Mouse (Mus musculus) midbrain, embryonic 16.5 days (tissue): ENCODE results near the gene Ggact. TPM values are rescaled to one million over a fixed set of nuclear protein-coding genes. Genes with fewer than 3 reads are reported as not detected.

Experiments
- ATAC-seq: fragments of 200-750 bp; cut with Nextera tagmentation; 2 replicates; pipeline ENCODE4 v1.8.0; 2017; ENCODE audit warnings: moderate TSS enrichment
- H3K27ac ChIP-seq: fragments of 300-500 bp; sonication (generic); 2 replicates; pipeline ENCODE4 v1.5.1; 2014; ENCODE audit warnings: mild to moderate bottlenecking, low read length, mixed read lengths
- H3K27me3 ChIP-seq: fragments of 300-500 bp; sonication (generic); 2 replicates; pipeline ENCODE4 v1.6.1; 2014; ENCODE audit warnings: low read depth, low read length, mixed read lengths; ENCODE audit not compliant: control insufficient read depth, insufficient read depth
- H3K36me3 ChIP-seq: fragments of 300-500 bp; sonication (generic); 2 replicates; pipeline ENCODE4 v1.6.1; 2014; ENCODE audit warnings: mild to moderate bottlenecking, low read length, moderate library complexity, mixed read lengths; ENCODE audit not compliant: control insufficient read depth, insufficient read depth
- H3K4me1 ChIP-seq: fragments of 300-500 bp; sonication (generic); 2 replicates; pipeline ENCODE4 v1.6.1; 2014; ENCODE audit warnings: mild to moderate bottlenecking, low read length, mixed read lengths; ENCODE audit not compliant: control insufficient read depth, insufficient read depth
- H3K4me2 ChIP-seq: fragments of 300-500 bp; sonication (generic); 2 replicates; pipeline ENCODE4 v1.6.1; 2014; ENCODE audit warnings: mild to moderate bottlenecking, low read length, mixed read lengths
- H3K4me3 ChIP-seq: fragments of 300-500 bp; sonication (generic); 2 replicates; pipeline ENCODE4 v1.5.1; 2014; ENCODE audit warnings: low read depth, mild to moderate bottlenecking, low read length, moderate library complexity, mixed read lengths
- H3K9ac ChIP-seq: fragments of 300-500 bp; sonication (generic); 2 replicates; pipeline ENCODE4 v1.6.1; 2014; ENCODE audit warnings: low read depth, low read length, mixed read lengths
- H3K9me3 ChIP-seq: fragments of 300-500 bp; sonication (generic); replicated peaks from 2 replicates; pipeline ENCODE4 v1.6.1; 2014; ENCODE audit warnings: mild to moderate bottlenecking, low read length, mixed read lengths; ENCODE audit not compliant: control insufficient read depth, poor library complexity, severe bottlenecking
- WGBS: fragments of 180-500 bp; shearing (Covaris S2); extraction: QIAGEN DNeasy Blood & Tissue Kit; methylation state at CpG from one replicate; pipeline ENCODE4 v1.1.7; 2014; 5-methylcytosine and 5-hydroxymethylcytosine counted together
- polyA plus RNA-seq: library from polyadenylated mRNA; unstranded; fragments of >200 nt; fragmentation: Nextera tagmentation; extraction: Ambion mirVana; gene quantifications from 2 replicates; pipeline ENCODE4 v1.2.1, GENCODE M21; 2015

The Ggact gene
- polyA plus RNA-seq, 1 experiment from 2014 or later = 8.7 TPM

GRCm38 (mm10) chr14:122869831-122870230, 43.7 kb downstream of the Ggact start:
- H3K27me3 ChIP-seq = no peaks in the 10 kb centered on the region
- peaks cover 7% of the 10 kb centered on the region for H3K4me1 ChIP-seq
- H3K36me3 ChIP-seq = no peaks in the 10 kb centered on the region
- H3K27ac ChIP-seq = no peak overlapping the region
- H3K9ac ChIP-seq = no peak overlapping the region
- ATAC-seq = no peak
- H3K4me3 ChIP-seq = no peak overlapping the region
- no peak overlapping the region for H3K4me2 ChIP-seq
- 82% methylated on average over 6 of the region's 6 CpGs for WGBS
- no peaks in the 10 kb centered on the region for H3K9me3 ChIP-seq

- WGBS = 80% methylated on average over 4 of the region's 4 CpGs
- Histone ChIP-seq H3K9ac (no peak overlapping the region), H3K4me1 (peaks cover 7% of the 10 kb centered on the region), H3K9me3 (no peaks in the 10 kb centered on the region), H3K4me3 (no peak overlapping the region), H3K27me3 (no peaks in the 10 kb centered on the region), H3K27ac (no peak overlapping the region), H3K4me2 (no peak overlapping the region), H3K36me3 (no peaks in the 10 kb centered on the region)
- 0 out of 2 replicates have a peak, but pooled peaks have one; percentile 17 for ATAC-seq
These were observed 45.8 kb downstream of the Ggact start for GRCm38 (mm10) chr14:122867531-122868285.

- ATAC-seq = no peak
- no peak overlapping the region for H3K27ac ChIP-seq
These were observed 48.0 kb downstream of the Ggact start for GRCm38 (mm10) chr14:122865462-122866129.

GRCm38 (mm10) chr14:122862623-122863022, 50.9 kb downstream of the Ggact start:
- Histone ChIP-seq H3K4me3 (no peak overlapping the region), H3K4me1 (no peaks in the 10 kb centered on the region), H3K9ac (no peak overlapping the region), H3K27ac (no peak overlapping the region), H3K36me3 (no peaks in the 10 kb centered on the region), H3K27me3 (no peaks in the 10 kb centered on the region), H3K4me2 (no peak overlapping the region), H3K9me3 (no peaks in the 10 kb centered on the region)
- WGBS = 47% methylated on average over 4 of the region's 4 CpGs
- no peak for ATAC-seq

More at GRCm38 (mm10) chr14:122865462-122866129, 48.0 kb downstream of the Ggact start:
- Histone ChIP-seq H3K4me1 (no peaks in the 10 kb centered on the region; the same call in 1 of the 2 replicates), H3K4me3 (no peak overlapping the region), H3K27me3 (no peaks in the 10 kb centered on the region), H3K9me3 (no peaks in the 10 kb centered on the region), H3K4me2 (no peak overlapping the region), H3K9ac (no peak overlapping the region), H3K36me3 (no peaks in the 10 kb centered on the region)
- 82% methylated on average over 4 of the region's 4 CpGs for WGBS

GRCm38 (mm10) chr14:122859792-122860191, 53.8 kb downstream of the Ggact start:
- H3K4me2 ChIP-seq = no peak overlapping the region
- ATAC-seq = no peak
- WGBS = 100% methylated on average over 1 of the region's 1 CpGs
- no peaks in the 10 kb centered on the region for H3K4me1 ChIP-seq
- no peaks in the 10 kb centered on the region for H3K27me3 ChIP-seq
- no peak overlapping the region for H3K4me3 ChIP-seq
- H3K9ac ChIP-seq = no peak overlapping the region
- no peak overlapping the region for H3K27ac ChIP-seq
- no peaks in the 10 kb centered on the region for H3K36me3 ChIP-seq
- H3K9me3 ChIP-seq = no peaks in the 10 kb centered on the region

GRCm38 (mm10) chr14:122852506-122853057, 61.0 kb downstream of the Ggact start:
- ATAC-seq = no peak
- WGBS = 90% methylated on average over 5 of the region's 5 CpGs
- Histone ChIP-seq H3K4me1 (no peaks in the 10 kb centered on the region), H3K9me3 (no peaks in the 10 kb centered on the region), H3K27ac (no peak overlapping the region), H3K36me3 (no peaks in the 10 kb centered on the region), H3K9ac (no peak overlapping the region), H3K4me3 (no peak overlapping the region), H3K4me2 (no peak overlapping the region), H3K27me3 (no peaks in the 10 kb centered on the region)

GRCm38 (mm10) chr14:122837018-122837417, 76.5 kb downstream of the Ggact start:
- no peak overlapping the region for H3K9ac ChIP-seq
- H3K27me3 ChIP-seq = no peaks in the 10 kb centered on the region
- no peaks in the 10 kb centered on the region for H3K36me3 ChIP-seq
- no peak overlapping the region for H3K4me3 ChIP-seq
- 72% methylated on average over 2 of the region's 2 CpGs for WGBS
- H3K27ac ChIP-seq = no peak overlapping the region
- no peaks in the 10 kb centered on the region for H3K4me1 ChIP-seq
- H3K9me3 ChIP-seq = no peaks in the 10 kb centered on the region
- no peak overlapping the region for H3K4me2 ChIP-seq
- no peak for ATAC-seq

GRCm38 (mm10) chr14:122836221-122836620, 77.3 kb downstream of the Ggact start:
- Histone ChIP-seq H3K9me3 (no peaks in the 10 kb centered on the region), H3K36me3 (peaks cover under 1% of the 10 kb centered on the region; the same call in 1 of the 2 replicates), H3K4me3 (no peak overlapping the region), H3K27me3 (no peaks in the 10 kb centered on the region), H3K27ac (no peak overlapping the region), H3K9ac (no peak overlapping the region), H3K4me2 (no peak overlapping the region), H3K4me1 (no peaks in the 10 kb centered on the region)
- 35% methylated on average over 4 of the region's 4 CpGs for WGBS
- ATAC-seq = no peak
